ENCODE assay signal across 28 mouse cellular contexts in genomic region chr9:70751504-70752222, GRCm38 (mm10).
DNase-seq lines count a peak whose midpoint lies in the region; ATAC-seq lines count a peak whose summit lies in the region.
"Had no signal": no experiment of that assay in that cellular context is flagged by ENCODE, and none has a peak within 500 bp of the region (broad histone marks: within the 10 kb centered on the region; RNA-seq: fewer than 3 reads in every experiment).

No protein-coding gene starts in this region.

- peaks cover 3% of the 10 kb centered on the region; the same call in 1 of the 2 replicates for H3K4me1 ChIP-seq in liver, embryonic 13.5 days (replicated peaks)
- H3K4me1 ChIP-seq in liver, embryonic 16.5 days (ENCODE audit: control insufficient read depth, low read depth, low read length), result no peaks in the 10 kb centered on the region
- H3K4me1 ChIP-seq: embryonic facial prominence, embryonic 10.5 days; embryonic facial prominence, embryonic 13.5 days; hindbrain, embryonic 12.5 days; hindbrain, embryonic 15.5 days had no signal

- 0 out of 2 replicates have a peak, but pooled peaks have one; percentile 45 for ATAC-seq in erythroblast, adult 5-6 weeks (replicated peaks; ENCODE audit: low FRiP score, poor library complexity, severe bottlenecking)
- peak; percentile 59 for ATAC-seq in liver, embryonic 13.5 days (ENCODE audit: low read depth)
- 0 out of 2 replicates have a peak, but pooled peaks have one; percentile 32 for ATAC-seq in liver, embryonic 16.5 days (ENCODE audit: low read depth)
- peak; percentile 34; the same call in 1 of the 2 replicates for ATAC-seq in megakaryocyte-erythroid progenitor cell, adult 5-6 weeks (replicated peaks; ENCODE audit: low FRiP score, low TSS enrichment, poor library complexity, severe bottlenecking)
- no peak for ATAC-seq in activated CD4-positive, CD25-positive, alpha-beta regulatory T cell, adult 4 months
- ATAC-seq: forebrain, embryonic 14.5 days; forebrain, postnatal 0 days; Patski had no signal

- no peak overlapping the region for H3K4me2 ChIP-seq in liver, embryonic 13.5 days
- H3K4me2 ChIP-seq in liver, embryonic 16.5 days (ENCODE audit: low read depth, low read length), result no peak overlapping the region
- H3K4me2 ChIP-seq: embryonic facial prominence, embryonic 13.5 days; heart, embryonic 11.5 days; hindbrain, embryonic 12.5 days; hindbrain, embryonic 15.5 days had no signal

- H3K27ac ChIP-seq in liver, embryonic 13.5 days, result no peak overlapping the region
- no peak overlapping the region for H3K27ac ChIP-seq in liver, embryonic 16.5 days (ENCODE audit: low read length)
- H3K27ac ChIP-seq: embryonic facial prominence, embryonic 10.5 days; embryonic facial prominence, embryonic 13.5 days; gastrocnemius, adult 2 months; hindbrain, embryonic 12.5 days; hindbrain, embryonic 15.5 days had no signal

- no peak overlapping the region for H3K9ac ChIP-seq in liver, embryonic 13.5 days
- no peak overlapping the region for H3K9ac ChIP-seq in liver, embryonic 16.5 days (ENCODE audit: low read depth, low read length)
- H3K9ac ChIP-seq: embryonic facial prominence, embryonic 13.5 days; forebrain, postnatal 0 days; hindbrain, embryonic 12.5 days; hindbrain, embryonic 15.5 days had no signal

- no peak for DNase-seq in liver, embryonic 13.5 days
- DNase-seq in retina, embryonic 14.5 days (ENCODE audit: low spot score), result no peak
- DNase-seq in kidney, postnatal 4 days, result no peak
- DNase-seq: adrenal gland, adult 8-10 months; adrenal gland, postnatal 25 days; B cell, adult 2 months; cerebellum, adult 11-12 months; cerebellum, adult 8-10 months; cerebellum, postnatal 10 days; cerebellum, postnatal 36 days; embryo, embryonic 11 days; forebrain, postnatal 0 days; gastrocnemius, adult 2 months; gastrocnemius, postnatal 14 days; heart, adult 11 months had no signal

- H3K27me3 ChIP-seq in liver, embryonic 13.5 days, result no peaks in the 10 kb centered on the region
- H3K27me3 ChIP-seq in liver, embryonic 16.5 days (ENCODE audit: control insufficient read depth, insufficient read depth, low read depth, low read length), result no peaks in the 10 kb centered on the region
- H3K27me3 ChIP-seq: CH12.LX; embryonic facial prominence, embryonic 13.5 days; hindbrain, embryonic 12.5 days; hindbrain, embryonic 15.5 days; Patski had no signal

- no peak overlapping the region for H3K4me3 ChIP-seq in liver, embryonic 13.5 days (replicated peaks)
- no peak overlapping the region for H3K4me3 ChIP-seq in liver, embryonic 16.5 days (ENCODE audit: low read depth, low read length)
- H3K4me3 ChIP-seq: embryonic facial prominence, embryonic 10.5 days; embryonic facial prominence, embryonic 13.5 days; gastrocnemius, adult 2 months; hindbrain, embryonic 12.5 days; hindbrain, embryonic 15.5 days had no signal

- H3K9me3 ChIP-seq in liver, embryonic 13.5 days (replicated peaks), result no peaks in the 10 kb centered on the region
- H3K9me3 ChIP-seq in liver, embryonic 16.5 days (replicated peaks; ENCODE audit: control insufficient read depth, low read length), result no peaks in the 10 kb centered on the region
- H3K9me3 ChIP-seq: embryonic facial prominence, embryonic 10.5 days; embryonic facial prominence, embryonic 13.5 days; G1E; hindbrain, embryonic 12.5 days; hindbrain, embryonic 15.5 days had no signal

- peaks cover 71% of the 10 kb centered on the region for H3K36me3 ChIP-seq in liver, embryonic 13.5 days
- peaks cover 58% of the 10 kb centered on the region for H3K36me3 ChIP-seq in liver, embryonic 16.5 days (ENCODE audit: control insufficient read depth, insufficient read depth)

- 55% methylated on average over 3 of the region's 3 CpGs for WGBS in liver, embryonic 13.5 days (ENCODE audit: insufficient replicate concordance)
- WGBS in liver, embryonic 16.5 days (ENCODE audit: insufficient replicate concordance), result 64% methylated on average over 3 of the region's 3 CpGs
